Mouse (Mus musculus): ENCODE measurements at regions not wholly inside any gene's neighbourhood (a gene's known extent, or its start where the extent isn't known, plus 50 kb on each side); places are given as distances from the start of the nearest gene placed in this dataset.
"Not testable (repeated sequence)": the region's sequence is repeated elsewhere in the genome, so short reads cannot be mapped to it uniquely, and the experiment has no call there.

DNA sequence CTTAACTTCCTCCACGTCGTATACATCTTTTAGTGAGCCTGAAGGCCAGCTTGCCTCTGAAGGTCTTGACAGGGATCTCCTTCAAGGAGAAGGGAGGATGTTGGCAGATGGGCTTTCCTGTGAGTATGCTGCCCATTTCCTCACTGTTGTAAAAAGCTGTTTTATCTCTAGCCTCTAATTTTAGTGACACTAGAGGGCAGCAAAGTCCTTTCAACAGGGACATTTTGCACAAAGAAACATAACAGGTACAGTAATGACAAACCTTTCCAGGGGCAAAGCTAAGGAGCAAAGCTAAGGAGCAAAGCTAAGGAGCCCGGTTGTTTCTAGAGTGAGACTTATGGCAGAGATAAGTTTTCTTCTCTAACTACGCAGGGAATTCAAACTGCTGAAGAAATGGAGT is 59.0 kb upstream of the Kbtbd8 start:
- H3K4me1 ChIP-seq (ENCODE audit: control insufficient read depth, insufficient read depth, low read length) = no peaks in the 10 kb centered on the region
- TF ChIP-seq CTCF (IDR thresholded peaks at IDR 0.05; ENCODE audit: extremely low read depth, insufficient read depth, low read length) = peak; percentile 60
- TF ChIP-seq POLR2A (IDR thresholded peaks at IDR 0.05; ENCODE audit: extremely low read depth, insufficient read depth, low read length) = no peak
- H3K27ac ChIP-seq (ENCODE audit: insufficient read depth, low read length) = no peak overlapping the region
- no peak overlapping the region for H3K4me3 ChIP-seq (ENCODE audit: insufficient read depth, low read length)

DNA sequence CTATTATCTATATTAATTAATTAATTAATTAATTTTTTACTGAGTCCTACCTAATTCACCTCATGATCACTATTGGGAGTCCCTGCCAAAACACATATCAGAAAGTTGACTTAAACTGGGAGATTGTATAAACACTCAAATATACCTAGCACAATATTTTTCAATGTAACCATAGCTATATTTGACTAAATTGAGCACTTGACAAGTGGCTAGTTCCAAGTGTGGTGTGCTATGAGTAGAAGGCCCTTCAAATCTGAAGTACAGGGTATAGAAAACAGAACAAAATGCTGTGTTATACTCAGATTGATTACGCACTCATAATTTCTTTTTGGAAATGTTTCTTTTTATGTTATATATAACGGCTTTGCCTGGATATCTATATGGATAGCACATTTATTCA is 60.8 kb upstream of the Kbtbd8 start:
- no peak for TF ChIP-seq POLR2A (IDR thresholded peaks at IDR 0.05; ENCODE audit: extremely low read depth, insufficient read depth, low read length)
- no peak for TF ChIP-seq CTCF (IDR thresholded peaks at IDR 0.05; ENCODE audit: extremely low read depth, insufficient read depth, low read length)
- Histone ChIP-seq H3K27ac (ENCODE audit: insufficient read depth, low read length) (no peak overlapping the region), H3K4me3 (ENCODE audit: insufficient read depth, low read length) (no peak overlapping the region), H3K4me1 (ENCODE audit: control insufficient read depth, insufficient read depth, low read length) (no peaks in the 10 kb centered on the region)

DNA sequence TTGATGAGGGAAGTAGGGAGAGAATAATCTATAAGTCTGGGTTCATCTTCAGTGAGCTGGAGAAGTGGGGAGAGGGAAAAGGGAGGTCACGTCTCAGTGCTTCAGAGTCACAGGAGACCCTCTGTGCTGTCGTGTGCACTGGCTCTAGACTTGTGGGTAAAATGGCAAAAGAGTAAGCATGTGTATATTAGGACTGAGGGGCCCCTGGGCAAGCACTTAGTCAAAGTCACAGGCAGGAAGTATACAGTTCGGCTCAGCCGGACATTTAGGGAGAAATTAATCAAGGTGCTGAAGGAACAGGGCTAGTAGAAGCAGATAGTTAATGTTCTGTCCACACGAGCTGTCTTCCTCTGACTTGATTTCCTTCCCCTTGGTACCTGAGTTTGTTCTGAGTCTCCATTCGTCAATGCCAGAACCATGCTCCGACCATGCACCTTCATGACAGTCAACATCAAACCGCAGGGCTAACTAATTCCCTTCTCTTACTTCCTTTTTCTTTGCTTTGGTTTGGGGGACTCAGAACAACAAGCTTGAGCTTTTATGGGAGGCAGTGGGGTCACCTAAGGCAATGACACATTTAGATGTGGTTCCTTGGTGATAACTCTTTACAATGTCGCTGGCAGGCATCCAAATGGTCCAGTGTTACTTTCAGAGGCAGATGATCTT is 63.2 kb upstream of the Kbtbd8 start:
- Histone ChIP-seq H3K4me1 (ENCODE audit: control insufficient read depth, insufficient read depth, low read length) (no peaks in the 10 kb centered on the region), H3K4me3 (ENCODE audit: insufficient read depth, low read length) (no peak overlapping the region), H3K27ac (ENCODE audit: insufficient read depth, low read length) (no peak overlapping the region)
- TF ChIP-seq POLR2A (IDR thresholded peaks at IDR 0.05; ENCODE audit: extremely low read depth, insufficient read depth, low read length) = no peak
- no peak for TF ChIP-seq CTCF (IDR thresholded peaks at IDR 0.05; ENCODE audit: extremely low read depth, insufficient read depth, low read length)

DNA sequence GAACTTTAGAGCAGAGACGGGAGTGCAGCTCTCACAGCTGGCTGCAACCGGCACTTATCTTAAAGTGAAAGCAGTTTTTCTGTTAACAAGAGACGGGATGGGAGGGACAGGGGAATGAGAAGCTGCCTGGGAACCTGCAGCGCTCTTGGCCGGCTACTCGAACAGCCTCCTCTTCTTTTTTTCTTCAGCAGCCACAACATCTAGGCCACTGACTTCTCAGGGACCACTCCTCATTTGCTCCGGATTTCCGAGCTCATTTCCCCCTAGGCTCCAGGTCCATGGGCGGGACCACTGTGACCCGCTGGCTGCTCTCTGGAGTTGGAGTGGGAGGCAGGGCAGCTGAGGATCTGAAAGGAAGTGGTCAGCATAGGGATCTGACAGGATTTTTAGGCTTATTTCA is 75.7 kb upstream of the Kbtbd8 start:
- H3K27ac ChIP-seq (ENCODE audit: insufficient read depth, low read length); H3K4me1 ChIP-seq (ENCODE audit: control insufficient read depth, insufficient read depth, low read length); H3K4me3 ChIP-seq (ENCODE audit: insufficient read depth, low read length): not testable (repeated sequence)

DNA sequence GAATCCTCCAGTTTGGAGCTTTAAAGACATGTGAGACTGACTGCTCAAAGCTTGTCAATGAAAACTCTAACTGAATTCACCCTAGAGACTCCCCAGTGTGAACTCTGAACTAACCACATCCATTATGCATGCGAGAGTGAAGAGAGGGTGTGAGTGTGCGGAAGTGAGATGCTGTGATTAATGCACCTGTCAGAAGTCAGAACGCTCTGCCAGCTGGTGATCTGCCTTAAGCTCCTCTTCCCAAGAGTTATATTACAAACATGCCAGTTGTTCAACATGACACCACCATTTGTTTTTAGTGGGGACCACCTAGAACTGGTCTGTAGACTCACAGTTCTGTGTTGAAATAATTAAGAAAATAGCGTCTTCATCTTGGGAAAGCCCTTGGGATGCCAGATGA is 92.8 kb upstream of the Kbtbd8 start:
- H3K4me3 ChIP-seq (ENCODE audit: insufficient read depth, low read length) = no peak overlapping the region
- TF ChIP-seq POLR2A (IDR thresholded peaks at IDR 0.05; ENCODE audit: extremely low read depth, insufficient read depth, low read length) = no peak
- TF ChIP-seq CTCF (IDR thresholded peaks at IDR 0.05; ENCODE audit: extremely low read depth, insufficient read depth, low read length) = no peak
- H3K4me1 ChIP-seq (ENCODE audit: control insufficient read depth, insufficient read depth, low read length) = no peaks in the 10 kb centered on the region
- no peak overlapping the region for H3K27ac ChIP-seq (ENCODE audit: insufficient read depth, low read length)

DNA sequence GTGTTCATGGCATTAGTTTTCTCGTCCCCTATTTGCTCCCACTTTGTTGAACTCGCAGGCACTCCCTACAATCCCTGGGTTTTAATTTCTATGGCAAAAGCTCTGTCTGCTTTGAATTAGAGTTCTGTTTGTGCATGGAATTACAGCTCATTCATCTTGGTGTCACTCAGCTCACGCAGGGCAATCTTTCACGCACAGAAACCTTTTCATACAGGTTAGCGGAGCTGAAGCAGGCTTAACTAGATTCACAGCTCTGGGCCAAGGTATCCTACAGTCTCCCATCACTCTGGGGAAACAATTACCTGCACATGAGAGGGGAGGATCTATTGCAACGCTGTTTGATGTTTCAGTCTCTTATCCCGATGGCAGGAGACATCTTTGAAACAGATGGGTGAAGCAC is 95.3 kb upstream of the Kbtbd8 start:
- Histone ChIP-seq H3K4me1 (ENCODE audit: control insufficient read depth, insufficient read depth, low read length) (no peaks in the 10 kb centered on the region), H3K4me3 (ENCODE audit: insufficient read depth, low read length) (no peak overlapping the region), H3K27ac (ENCODE audit: insufficient read depth, low read length) (no peak overlapping the region)
- TF ChIP-seq POLR2A (IDR thresholded peaks at IDR 0.05; ENCODE audit: extremely low read depth, insufficient read depth, low read length) (no peak), CTCF (IDR thresholded peaks at IDR 0.05; ENCODE audit: extremely low read depth, insufficient read depth, low read length) (no peak)

DNA sequence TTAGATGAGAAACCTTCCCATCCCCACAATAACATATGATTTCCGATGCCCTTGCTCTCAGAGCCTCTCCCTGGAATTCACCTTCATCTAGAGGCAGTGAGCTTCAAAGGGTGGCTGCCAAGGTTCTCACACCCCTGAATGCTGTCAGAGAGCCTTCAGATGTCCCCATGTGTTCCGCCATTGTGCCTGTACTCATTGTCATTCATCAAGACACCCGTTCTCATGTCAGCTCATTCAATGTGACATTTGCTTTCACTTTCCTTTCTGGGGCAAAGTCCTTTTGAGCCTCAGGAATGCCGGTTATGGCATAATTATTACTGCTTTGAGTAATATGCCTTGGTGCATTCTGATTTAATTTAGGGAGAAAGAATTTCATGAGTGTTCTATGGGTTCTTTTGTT is 99.1 kb upstream of the Kbtbd8 start:
- Histone ChIP-seq H3K4me3 (ENCODE audit: insufficient read depth, low read length) (no peak overlapping the region), H3K27ac (ENCODE audit: insufficient read depth, low read length) (no peak overlapping the region), H3K4me1 (ENCODE audit: control insufficient read depth, insufficient read depth, low read length) (no peaks in the 10 kb centered on the region)
- TF ChIP-seq CTCF (IDR thresholded peaks at IDR 0.05; ENCODE audit: extremely low read depth, insufficient read depth, low read length) = no peak
- no peak for TF ChIP-seq POLR2A (IDR thresholded peaks at IDR 0.05; ENCODE audit: extremely low read depth, insufficient read depth, low read length)

DNA sequence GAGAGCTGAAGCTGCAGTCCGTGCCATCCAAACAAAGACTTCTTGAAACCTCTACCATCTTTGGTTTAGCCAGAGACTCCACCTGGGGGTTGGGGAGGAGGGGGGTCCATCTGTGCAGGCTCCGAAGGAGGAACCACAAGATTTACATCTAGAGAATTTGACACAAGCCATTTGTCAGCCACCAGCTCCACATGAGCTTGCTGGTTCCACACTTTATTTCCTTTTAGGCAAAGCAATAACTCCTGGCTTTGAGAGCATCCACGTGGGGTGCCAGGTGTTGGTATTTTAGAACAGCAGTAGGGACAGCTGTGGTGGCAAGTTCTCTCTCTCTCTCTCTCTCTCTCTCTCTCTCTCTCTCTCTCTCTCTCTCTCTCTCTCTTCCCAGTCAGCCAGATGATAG is 99.6 kb upstream of the Kbtbd8 start:
- Histone ChIP-seq H3K4me3 (ENCODE audit: insufficient read depth, low read length) (no peak overlapping the region), H3K27ac (ENCODE audit: insufficient read depth, low read length) (no peak overlapping the region), H3K4me1 (ENCODE audit: control insufficient read depth, insufficient read depth, low read length) (no peaks in the 10 kb centered on the region)
- TF ChIP-seq CTCF (IDR thresholded peaks at IDR 0.05; ENCODE audit: extremely low read depth, insufficient read depth, low read length) = no peak
- TF ChIP-seq POLR2A (IDR thresholded peaks at IDR 0.05; ENCODE audit: extremely low read depth, insufficient read depth, low read length) = no peak

DNA sequence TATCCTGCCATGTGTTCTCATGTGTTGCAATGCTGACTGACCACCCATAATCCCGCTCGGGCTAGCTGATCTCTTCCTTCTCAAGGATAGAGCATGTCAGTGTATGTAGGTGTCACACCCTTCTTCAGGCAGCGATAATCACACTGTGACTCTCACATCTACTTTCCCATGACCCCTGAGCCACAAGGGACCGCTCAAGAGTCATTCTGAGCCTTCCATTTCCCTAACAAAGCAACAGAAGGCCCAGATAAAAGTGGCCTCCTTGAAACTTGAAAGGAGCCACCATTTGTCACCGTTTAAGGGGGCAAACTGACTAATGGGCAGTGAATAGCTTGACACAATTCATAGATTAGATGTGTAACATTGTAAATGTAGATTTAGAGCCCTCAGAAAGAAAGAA is 103.9 kb upstream of the Kbtbd8 start:
- Histone ChIP-seq H3K4me3 (ENCODE audit: insufficient read depth, low read length) (no peak overlapping the region), H3K4me1 (ENCODE audit: control insufficient read depth, insufficient read depth, low read length) (no peaks in the 10 kb centered on the region), H3K27ac (ENCODE audit: insufficient read depth, low read length) (no peak overlapping the region)
- TF ChIP-seq POLR2A (IDR thresholded peaks at IDR 0.05; ENCODE audit: extremely low read depth, insufficient read depth, low read length) = no peak
- no peak for TF ChIP-seq CTCF (IDR thresholded peaks at IDR 0.05; ENCODE audit: extremely low read depth, insufficient read depth, low read length)

DNA sequence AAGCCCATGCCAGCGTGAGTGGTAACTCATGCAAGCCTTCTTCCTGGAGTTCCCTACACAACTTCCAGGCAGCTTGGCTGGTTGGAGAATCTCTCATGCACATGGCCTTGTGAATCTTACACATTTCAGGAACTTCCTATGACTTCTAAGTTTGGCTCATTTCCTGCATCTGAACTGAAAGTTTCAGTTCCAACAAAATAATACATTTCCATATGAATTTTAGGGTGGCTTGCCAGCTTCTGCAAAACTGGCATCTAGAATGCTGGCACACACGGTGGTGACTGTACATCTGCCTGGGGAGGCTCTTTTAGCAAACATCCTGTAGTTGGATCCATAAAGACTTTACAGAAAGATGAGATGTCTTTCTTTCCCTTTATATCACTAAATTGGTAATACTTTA is 110.6 kb upstream of the Kbtbd8 start:
- no peak overlapping the region for H3K27ac ChIP-seq (ENCODE audit: insufficient read depth, low read length)
- TF ChIP-seq POLR2A (IDR thresholded peaks at IDR 0.05; ENCODE audit: extremely low read depth, insufficient read depth, low read length) (no peak), CTCF (IDR thresholded peaks at IDR 0.05; ENCODE audit: extremely low read depth, insufficient read depth, low read length) (no peak)
- H3K4me1 ChIP-seq (ENCODE audit: control insufficient read depth, insufficient read depth, low read length) = no peaks in the 10 kb centered on the region
- no peak overlapping the region for H3K4me3 ChIP-seq (ENCODE audit: insufficient read depth, low read length)

DNA sequence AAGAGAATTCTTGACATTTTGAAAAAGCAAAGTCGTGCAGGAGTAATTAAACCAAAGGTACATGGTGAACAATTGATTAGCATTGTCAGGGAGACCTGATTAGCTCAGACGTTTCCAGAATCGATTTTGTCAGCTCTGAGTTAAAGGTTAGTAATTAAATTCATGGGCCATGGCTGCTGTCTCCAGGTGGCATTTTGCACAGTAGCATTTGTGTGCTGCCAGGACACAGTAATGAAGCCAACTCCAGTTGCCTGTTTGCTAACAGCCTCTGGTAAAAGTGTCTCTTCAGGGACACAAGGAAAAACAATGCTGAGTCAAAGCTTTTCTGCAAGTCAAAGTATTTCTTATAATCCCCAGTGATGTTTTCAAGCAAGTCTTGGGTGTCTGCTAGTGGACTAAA is 113.3 kb upstream of the Kbtbd8 start:
- Histone ChIP-seq H3K27ac (ENCODE audit: insufficient read depth, low read length) (no peak overlapping the region), H3K4me1 (ENCODE audit: control insufficient read depth, insufficient read depth, low read length) (no peaks in the 10 kb centered on the region), H3K4me3 (ENCODE audit: insufficient read depth, low read length) (no peak overlapping the region)
- TF ChIP-seq CTCF (IDR thresholded peaks at IDR 0.05; ENCODE audit: extremely low read depth, insufficient read depth, low read length) (no peak), POLR2A (IDR thresholded peaks at IDR 0.05; ENCODE audit: extremely low read depth, insufficient read depth, low read length) (no peak)

All from cortical plate, adult 2 months (tissue).